Mouse (Mus musculus): ENCODE results near the gene S1pr5. TPM values are rescaled to one million over a fixed set of nuclear protein-coding genes. Genes with fewer than 3 reads are reported as not detected.

The S1pr5 gene
- polyA plus RNA-seq, 1 experiment: not detected

- TF ChIP-seq GATA1 (IDR thresholded peaks at IDR 0.05; ENCODE audit: low read length): no peak
Measured at GRCm38 (mm10) chr9:21197981-21198380, 50.3 kb downstream of the S1pr5 start.

GRCm38 (mm10) chr9:21196521-21197433 lies 51.5 kb downstream of the S1pr5 start:
- TF ChIP-seq GATA1 (IDR thresholded peaks at IDR 0.05; ENCODE audit: low read length): no peak

- TF ChIP-seq GATA1 (IDR thresholded peaks at IDR 0.05; ENCODE audit: low read length): no peak
Measured at GRCm38 (mm10) chr9:21194787-21195493, 53.3 kb downstream of the S1pr5 start.

GRCm38 (mm10) chr9:21193786-21194185 lies 54.5 kb downstream of the S1pr5 start:
- no peak for TF ChIP-seq GATA1 (IDR thresholded peaks at IDR 0.05; ENCODE audit: low read length)

Other genes starting within 250 kb of the S1pr5 start
- 88.1 and 110 TPM in 2 replicates for gene Mrpl4, start 245.7 kb downstream of the S1pr5 start, polyA plus RNA-seq (2012)
- gene Icam1, start 232.5 kb downstream of the S1pr5 start, polyA plus RNA-seq (2012): 0.55 and 0.58 TPM in 2 replicates
- gene Icam4, start 219.1 kb downstream of the S1pr5 start, polyA plus RNA-seq (2012): 16.7 and 26.1 TPM in 2 replicates
- 0.52 and 0.62 TPM in 2 replicates for gene Icam5, start 216.4 kb downstream of the S1pr5 start, polyA plus RNA-seq (2012)
- gene Zglp1, start 181.3 kb downstream of the S1pr5 start, polyA plus RNA-seq (2012): 2.0 and 4.4 TPM in 2 replicates
- gene Gm49373, start 175.3 kb downstream of the S1pr5 start, polyA plus RNA-seq (2012): 0.67 and 0.73 TPM in 2 replicates
- gene Fdx1l, start 174.8 kb downstream of the S1pr5 start, polyA plus RNA-seq (2012): 39.6 and 44.3 TPM in 2 replicates
- 422 and 499 TPM in 2 replicates for gene Gm38431, start 156.4 kb downstream of the S1pr5 start, polyA plus RNA-seq (2012)
- 0.84 and 2.5 TPM in 2 replicates for gene Raver1, start 156.4 kb downstream of the S1pr5 start, polyA plus RNA-seq (2012)
- gene Tyk2, start 117.2 kb downstream of the S1pr5 start, polyA plus RNA-seq (2012): 16.0 and 16.3 TPM in 2 replicates
- 216 and 275 TPM in 2 replicates for gene Cdc37, start 98.5 kb downstream of the S1pr5 start, polyA plus RNA-seq (2012)
- gene Pde4a, start 82.7 kb downstream of the S1pr5 start, polyA plus RNA-seq (2012): 3.6 and 3.9 TPM in 2 replicates
- 79.1 and 86.5 TPM in 2 replicates for gene Keap1, start 9.1 kb downstream of the S1pr5 start, polyA plus RNA-seq (2012)
- gene Atg4d, start 16.9 kb upstream of the S1pr5 start, polyA plus RNA-seq (2012): 25.8 and 27.7 TPM in 2 replicates
- 43.4 and 53.0 TPM in 2 replicates for gene Kri1, start 39.5 kb upstream of the S1pr5 start, polyA plus RNA-seq (2012)
- 27.5 and 28.0 TPM in 2 replicates for gene Cdkn2d, start 43.0 kb upstream of the S1pr5 start, polyA plus RNA-seq (2012)
- not detected in 2 replicates for gene Ap1m2, start 63.9 kb upstream of the S1pr5 start, polyA plus RNA-seq (2012)
- gene Slc44a2, start 72.3 kb upstream of the S1pr5 start, polyA plus RNA-seq (2012): 24.3 and 31.9 TPM in 2 replicates
- 133 TPM in 2 replicates for gene Ilf3, start 119.4 kb upstream of the S1pr5 start, polyA plus RNA-seq (2012)
- 77.4 and 86.9 TPM in 2 replicates for gene Qtrt1, start 163.4 kb upstream of the S1pr5 start, polyA plus RNA-seq (2012)
- 408 and 485 TPM in 2 replicates for gene Dnm2, start 176.5 kb upstream of the S1pr5 start, polyA plus RNA-seq (2012)

All from G1E-ER4 (cell line).